Mouse (Mus musculus): Measurements from ENCODE around the gene Gm47985.
"Not testable (repeated sequence)": the region's sequence is repeated elsewhere in the genome, so short reads cannot be mapped to it uniquely, and the experiment has no call there.

DNA sequence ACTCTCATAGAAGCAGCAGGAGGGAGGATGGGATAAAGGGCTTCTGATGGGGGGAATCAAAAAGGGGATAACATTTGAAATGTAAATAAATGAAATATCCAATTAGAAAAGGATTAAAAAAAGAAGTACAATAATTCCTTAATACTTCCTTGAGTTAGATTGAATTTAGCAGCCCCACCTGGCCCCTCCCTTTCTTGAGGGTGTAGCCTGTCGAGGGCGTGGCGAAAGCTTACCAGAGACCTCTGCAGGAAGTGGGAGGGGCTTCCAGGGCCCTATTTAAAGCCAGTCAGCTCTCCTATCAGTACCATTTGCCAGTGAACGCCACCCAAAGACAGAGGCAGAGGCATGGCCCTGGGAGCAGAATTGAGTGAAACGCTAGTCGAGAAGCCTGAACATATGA is 21.5 kb downstream of the Gm47985 start, which contains the start of gene 3110040M04Rik:
- not testable (repeated sequence) for TF ChIP-seq GATA1 (IDR thresholded peaks at IDR 0.05; ENCODE audit: borderline replicate concordance, low read length); FLI1 (IDR thresholded peaks at IDR 0.05; ENCODE audit: low read length)

Data from megakaryocyte, embryonic 14.5 days (primary cell).